Mouse (Mus musculus): Measurements from ENCODE around the gene Adh6a.

Adh6a gene

DNA sequence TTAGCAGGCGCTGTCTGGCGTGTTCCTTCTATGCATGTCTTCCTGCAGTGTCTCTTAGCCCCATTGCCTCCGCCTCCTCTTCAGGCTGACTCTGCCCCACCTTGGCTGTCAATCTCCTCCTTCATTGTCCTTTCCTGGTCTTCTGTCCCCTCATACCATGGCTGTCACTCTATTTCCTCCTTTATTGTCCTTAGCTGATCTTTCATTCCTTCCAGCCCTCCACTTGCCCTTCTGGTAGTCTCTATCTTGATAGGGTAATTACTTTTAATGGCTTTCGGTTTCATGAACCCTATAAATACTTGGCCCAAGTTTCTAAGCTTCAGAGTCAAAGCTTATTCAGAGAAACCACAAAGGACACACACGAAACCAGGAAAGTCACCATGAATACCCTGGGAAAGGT, at the start of gene Adh6a:
TSS of gene Adh6a (plus strand) at position 322 of the 400 bp plus-strand sequence.
- no peak for DNase-seq (ENCODE audit: low read depth, low spot score)

DNA sequence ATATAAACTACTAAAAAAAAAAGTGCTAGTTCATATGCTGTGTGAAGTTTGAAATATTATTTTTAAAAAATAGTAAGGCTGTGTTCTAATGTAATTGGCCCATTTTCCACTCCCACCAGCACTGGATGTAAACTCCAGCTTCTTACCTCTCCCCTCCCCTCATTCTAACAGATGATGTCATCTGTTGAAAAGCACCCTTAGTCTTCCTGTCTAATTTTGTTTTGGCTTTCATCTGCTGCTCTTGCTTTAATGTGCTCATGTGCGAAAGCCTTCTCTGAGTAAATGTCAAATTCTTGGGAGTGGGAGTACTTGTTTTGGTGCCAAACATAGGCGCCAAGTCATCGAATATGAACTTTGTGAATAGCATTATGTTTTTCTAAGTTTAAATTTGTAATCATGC, 48.4 kb upstream of the Adh6a start:
- peak; percentile 42 for DNase-seq (ENCODE audit: low read depth, low spot score)

DNA sequence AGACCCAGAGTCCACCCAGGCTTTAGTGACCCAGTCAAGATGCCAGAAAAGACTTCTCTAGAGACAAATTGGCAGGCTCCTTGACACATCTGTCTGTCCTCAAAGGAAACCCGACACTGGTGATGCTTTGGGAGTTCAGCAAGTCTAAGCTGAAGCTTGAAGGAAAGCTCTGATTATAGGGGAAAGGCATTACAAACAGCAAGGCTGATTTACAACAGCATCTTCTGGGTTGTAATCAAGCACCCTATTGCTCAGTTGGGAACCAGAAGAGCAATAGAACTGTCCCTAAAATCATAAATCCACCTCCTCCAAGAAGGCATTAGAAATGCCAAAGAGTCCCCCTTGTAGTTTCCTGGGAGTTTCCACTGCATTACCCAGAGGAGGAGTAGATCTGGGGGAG, 42.6 kb upstream of the Adh6a start:
- DNase-seq (ENCODE audit: low read depth, low spot score) = no peak

DNA sequence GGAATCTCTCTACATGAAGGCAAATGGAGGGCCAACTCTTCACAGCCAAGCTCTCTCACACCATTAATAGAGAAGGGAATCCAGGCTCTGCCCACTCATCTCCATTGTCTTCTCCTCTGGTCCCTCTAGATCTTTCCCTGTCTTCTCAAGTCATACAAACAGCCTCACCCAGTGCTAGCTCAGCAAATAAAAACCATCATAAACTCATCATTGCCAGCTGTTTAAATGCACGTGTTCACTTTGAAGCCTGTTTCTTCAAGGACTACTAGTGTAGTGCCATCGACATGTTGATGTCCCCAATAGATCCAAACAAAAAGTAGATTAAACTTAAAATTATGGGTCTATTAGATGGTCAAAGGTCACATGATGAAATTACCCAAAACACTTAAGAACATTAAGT, 41.8 kb upstream of the Adh6a start:
- DNase-seq (ENCODE audit: low read depth, low spot score) = no peak

DNA sequence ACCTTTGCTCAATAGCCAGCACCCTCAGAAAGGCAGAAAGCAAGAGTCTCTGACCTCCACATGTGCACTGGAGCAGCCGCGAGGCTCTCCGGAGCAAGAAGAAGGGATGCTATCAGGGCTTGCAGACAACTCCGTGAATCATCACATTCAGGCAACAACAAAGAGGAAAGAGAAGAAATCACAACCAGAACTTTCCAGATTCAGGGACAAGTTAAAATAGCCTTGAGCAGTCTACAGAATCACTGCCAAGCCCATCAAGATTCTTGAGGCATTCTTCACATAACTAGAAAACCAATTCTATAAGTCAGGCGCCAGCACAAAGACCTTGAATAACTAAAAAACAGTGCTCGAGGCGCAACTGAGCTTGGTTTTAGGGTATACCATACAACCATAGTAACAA, 40.0 kb upstream of the Adh6a start:
- DNase-seq (ENCODE audit: low read depth, low spot score) = no peak

DNA sequence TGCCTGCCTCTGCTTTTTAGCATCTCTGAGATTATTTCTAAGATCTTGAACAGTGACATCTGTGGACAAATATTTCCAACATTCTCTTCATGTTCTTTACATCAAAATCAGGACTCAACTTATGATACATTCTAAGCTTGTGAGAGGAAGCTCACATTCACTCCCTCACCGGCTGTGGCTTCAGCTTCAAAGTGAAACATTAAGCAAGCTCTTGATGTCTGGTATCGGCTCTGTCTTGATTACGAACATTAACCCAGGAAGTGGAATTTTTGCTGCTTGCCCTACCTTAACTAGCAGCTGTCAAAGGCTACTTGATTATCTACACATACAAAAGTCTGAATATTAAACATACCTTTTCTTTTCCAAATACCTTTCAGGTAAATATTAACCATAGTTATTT, 38.0 kb upstream of the Adh6a start:
- DNase-seq (ENCODE audit: low read depth, low spot score) = no peak

DNA sequence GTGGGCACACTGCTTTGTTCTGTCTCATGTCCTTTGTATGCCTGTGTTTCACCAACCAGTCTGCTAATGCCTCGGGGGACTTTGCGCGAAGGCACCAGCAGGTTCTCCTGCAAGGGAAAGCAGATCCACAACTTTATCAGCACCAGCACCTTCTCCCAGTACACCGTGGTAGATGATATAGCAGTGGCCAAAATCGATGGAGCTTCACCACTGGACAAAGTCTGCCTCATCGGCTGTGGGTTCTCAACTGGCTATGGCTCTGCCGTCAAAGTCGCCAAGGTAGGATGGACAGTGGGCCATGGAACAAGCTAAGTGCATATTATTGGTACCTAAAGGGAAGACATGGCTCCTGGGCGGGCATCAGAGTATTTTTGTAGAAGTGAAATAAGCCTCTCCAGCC, 30.5 kb upstream of the Adh6a start:
- DNase-seq (ENCODE audit: low read depth, low spot score) = no peak

DNA sequence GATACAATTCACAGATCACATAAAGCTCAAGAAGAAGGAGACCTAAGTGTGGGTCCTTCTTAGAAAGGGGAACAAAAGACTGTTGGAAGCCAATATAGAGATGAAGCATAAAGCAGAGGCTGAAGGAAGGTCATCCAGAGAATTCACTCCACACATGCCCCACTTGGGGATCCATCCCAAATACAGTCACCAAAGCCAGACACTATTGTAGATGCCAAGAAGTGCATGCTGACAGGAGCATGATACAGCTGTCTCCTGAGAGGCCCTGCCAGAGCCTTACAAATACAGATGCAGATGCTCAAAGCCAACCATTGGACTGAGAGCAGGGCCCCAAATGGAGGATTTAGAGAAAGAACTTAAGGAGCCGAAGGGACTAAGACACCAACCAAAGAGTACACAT, 29.3 kb upstream of the Adh6a start:
- no peak for DNase-seq (ENCODE audit: low read depth, low spot score)

DNA sequence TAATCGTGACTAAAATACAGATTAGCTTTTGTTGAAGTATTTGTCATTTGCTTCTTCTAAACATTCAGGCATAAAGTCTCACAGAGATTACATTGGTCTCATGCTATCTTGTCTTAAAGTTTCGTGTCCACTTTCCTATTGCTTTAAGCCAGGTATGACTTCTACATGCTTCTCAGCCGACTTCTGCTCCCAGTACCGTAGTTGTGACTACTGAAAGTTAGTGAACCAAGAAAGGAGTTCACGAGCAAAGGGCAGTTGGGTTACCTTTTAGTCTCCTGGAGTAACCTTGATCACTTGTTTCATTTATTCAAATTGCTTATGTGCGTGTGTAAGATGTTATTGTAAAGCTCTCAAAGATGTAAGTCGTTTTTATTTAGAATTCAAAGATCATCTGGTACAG, 27.1 kb upstream of the Adh6a start:
- no peak for DNase-seq (ENCODE audit: low read depth, low spot score)

DNA sequence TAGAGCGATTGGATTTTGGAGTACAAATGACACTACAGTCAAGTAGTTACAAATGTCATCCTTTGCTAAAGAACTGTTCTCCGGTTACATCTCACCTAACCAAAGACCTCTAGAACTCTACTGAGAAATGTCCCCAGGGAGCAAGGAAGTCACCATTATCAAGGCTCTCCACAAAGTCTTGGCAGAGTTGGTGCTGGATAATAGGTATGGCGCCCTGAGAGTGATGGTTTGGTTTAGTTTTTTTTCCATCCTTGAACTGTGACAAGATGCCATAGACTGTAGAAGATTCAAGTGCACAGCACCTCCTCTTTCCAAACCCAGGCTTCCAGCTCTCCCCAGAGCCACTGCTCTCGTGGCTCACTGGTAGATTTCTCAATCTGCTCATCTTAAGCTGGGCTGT, 25.4 kb upstream of the Adh6a start:
- DNase-seq (ENCODE audit: low read depth, low spot score) = no peak

DNA sequence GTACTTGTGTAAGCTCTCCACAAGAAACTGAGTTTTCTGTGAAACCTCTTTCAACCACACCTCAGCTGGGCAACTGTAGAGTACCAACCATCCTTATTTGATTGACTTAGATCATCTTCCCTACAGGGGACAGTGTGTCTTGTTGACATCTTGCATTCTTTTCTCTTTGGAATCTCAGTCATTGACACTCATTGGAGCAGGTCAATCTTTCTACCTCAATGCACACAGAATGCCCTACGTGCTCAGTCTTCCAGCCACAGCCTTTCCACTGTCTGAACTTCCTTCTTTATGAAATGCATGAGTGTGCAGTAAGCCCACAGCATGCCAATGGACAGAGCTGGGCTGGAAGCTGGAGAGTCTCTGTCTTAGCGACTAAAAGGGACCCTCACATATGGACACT, 22.4 kb upstream of the Adh6a start:
- DNase-seq (ENCODE audit: low read depth, low spot score) = no peak

DNA sequence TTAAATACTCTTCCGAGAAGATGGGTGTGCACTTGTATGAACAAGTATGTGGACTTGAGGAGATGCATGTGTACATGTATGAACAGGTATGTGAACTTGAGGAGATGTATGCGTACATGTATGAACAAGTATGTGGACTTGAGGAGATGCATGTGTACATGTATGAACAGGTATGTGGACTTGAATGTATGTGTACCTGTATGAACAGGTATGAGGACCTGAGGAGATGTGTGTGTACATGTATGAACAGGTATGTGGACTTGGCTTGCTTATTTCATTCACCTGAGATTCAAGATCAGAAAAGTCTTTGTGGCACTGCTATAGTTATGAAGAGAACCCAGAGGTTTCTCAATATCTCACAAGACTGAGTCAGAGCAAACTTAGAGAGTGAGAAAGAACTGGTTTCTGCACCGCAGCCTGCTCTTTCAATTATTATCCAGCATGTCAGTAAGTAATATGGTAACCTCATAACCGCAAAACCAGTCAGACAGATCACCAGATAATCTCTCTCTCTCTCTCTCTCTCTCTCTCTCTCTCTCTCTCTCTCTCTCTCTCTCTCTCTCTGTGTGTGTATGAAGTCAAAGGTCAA, 21.5 kb upstream of the Adh6a start:
- DNase-seq (ENCODE audit: low read depth, low spot score) = no peak

DNA sequence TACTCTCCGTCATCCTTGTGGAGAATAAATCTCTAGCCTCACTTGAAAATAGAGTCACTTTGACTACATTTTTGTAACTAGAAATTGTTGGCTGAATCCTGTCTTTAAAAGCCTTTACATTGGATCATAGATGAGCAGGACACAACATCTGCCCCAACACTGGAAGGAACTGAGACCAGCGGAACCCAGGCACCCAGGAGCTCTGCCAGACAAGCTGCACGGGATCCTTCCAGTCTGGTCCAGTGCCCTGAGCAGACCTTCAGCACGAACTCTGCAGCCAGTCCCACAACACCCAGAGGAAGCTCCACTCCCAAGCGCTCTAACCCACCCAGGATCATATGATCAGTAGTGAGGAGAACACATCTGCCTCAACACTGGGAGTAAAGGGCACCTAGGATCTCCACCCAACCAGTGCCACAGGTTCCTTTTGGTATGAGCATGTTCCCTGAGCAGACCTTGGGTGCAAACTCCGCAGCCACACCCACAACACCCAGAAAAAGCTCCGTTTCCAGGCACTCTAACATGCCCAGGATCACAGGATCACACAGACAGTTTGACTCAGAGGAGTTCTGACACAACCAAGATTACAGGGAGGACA, 19.7 kb upstream of the Adh6a start:
- no peak for DNase-seq (ENCODE audit: low read depth, low spot score)

DNA sequence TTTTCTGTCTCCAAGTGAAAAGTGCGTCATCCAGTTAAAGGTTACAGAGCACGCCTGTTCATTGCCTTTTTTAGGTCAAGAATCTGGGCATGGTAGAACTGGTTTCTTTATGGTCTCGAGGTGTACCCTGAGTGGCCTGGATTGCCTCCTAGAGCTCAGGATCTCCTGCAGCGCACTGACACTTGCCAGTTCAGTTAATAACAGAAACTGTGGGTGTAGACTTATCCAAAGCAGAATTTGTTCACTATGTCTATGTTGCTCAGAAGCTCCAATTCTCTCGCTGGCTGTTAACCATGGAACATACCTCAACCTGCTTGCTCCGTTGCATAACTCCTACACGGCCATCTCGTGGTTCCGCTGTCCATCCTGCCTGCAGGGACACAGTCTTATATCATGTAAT, 13.0 kb upstream of the Adh6a start:
- no peak for DNase-seq (ENCODE audit: low read depth, low spot score)

DNA sequence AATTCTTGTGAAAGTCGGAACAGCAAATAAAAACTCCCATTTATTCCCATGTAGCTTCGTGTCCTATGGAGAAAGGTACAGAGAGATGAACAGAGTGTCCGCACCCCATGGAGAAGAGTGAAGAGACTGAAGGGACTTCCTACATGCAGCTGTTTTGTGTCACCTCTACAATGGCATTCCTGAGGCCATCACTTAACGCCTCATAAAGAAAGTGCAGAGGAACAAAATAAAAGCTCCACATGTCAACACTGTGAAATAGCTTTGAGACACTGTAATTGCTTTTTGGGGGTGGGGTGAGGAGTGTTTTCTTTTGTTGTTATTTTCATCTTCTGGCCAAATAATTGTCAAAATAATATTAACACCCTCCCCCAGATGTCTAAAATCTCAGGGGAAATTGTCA, 10.4 kb upstream of the Adh6a start:
- DNase-seq (ENCODE audit: low read depth, low spot score) = no peak

DNA sequence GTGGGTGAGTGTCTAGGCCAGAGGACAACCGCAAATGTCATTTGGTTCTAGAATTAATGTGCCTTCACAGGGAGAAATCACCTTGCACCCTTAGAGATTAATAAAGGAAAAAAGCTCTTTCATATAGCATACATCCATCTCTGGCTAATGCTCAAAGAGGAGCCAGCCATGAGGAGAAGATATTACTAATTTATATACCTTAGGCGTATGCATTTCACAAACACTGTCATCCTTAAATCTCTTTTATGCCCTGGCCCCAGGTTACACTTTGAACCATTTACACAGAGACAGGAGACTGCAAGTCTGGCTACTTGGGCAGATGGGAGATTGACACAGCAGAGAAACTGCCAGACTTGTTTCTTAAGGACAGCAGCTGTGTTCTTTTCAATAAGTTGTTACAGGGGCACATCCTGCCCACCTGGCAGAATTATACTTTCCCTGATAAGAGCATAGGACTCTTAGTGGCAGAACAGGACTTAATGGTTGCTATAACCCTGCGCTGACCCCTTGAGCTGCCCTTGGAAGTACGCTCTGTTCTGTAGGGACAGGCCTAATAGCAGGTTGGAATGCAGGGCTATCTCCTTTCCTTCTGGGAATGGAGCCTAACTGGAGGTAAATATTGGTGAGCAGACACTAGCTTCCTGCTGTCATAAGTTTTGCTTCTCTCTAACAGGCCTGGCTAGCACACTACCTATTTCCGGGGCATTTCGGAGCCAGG, 9.2 kb upstream of the Adh6a start:
- no peak for DNase-seq (ENCODE audit: low read depth, low spot score)

DNA sequence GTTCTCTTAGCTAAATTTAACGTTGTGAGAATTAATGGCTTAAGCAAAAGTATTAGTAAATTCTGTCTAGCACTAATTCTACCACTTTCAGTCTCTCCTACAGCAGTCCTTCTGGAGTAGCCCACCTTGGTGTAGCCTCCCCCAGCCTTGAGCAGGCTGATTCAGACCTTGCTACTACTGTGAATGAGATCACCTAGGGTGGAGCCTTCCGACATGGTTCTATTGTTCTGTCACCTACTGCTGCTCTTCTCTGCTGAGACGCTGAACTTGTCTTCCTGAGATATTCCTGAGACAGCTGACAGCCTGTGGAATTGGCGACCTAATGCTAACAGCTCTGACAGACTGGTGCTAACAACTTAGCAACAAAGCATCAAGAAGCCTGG, 8.6 kb upstream of the Adh6a start:
- DNase-seq (ENCODE audit: low read depth, low spot score) = no peak

DNA sequence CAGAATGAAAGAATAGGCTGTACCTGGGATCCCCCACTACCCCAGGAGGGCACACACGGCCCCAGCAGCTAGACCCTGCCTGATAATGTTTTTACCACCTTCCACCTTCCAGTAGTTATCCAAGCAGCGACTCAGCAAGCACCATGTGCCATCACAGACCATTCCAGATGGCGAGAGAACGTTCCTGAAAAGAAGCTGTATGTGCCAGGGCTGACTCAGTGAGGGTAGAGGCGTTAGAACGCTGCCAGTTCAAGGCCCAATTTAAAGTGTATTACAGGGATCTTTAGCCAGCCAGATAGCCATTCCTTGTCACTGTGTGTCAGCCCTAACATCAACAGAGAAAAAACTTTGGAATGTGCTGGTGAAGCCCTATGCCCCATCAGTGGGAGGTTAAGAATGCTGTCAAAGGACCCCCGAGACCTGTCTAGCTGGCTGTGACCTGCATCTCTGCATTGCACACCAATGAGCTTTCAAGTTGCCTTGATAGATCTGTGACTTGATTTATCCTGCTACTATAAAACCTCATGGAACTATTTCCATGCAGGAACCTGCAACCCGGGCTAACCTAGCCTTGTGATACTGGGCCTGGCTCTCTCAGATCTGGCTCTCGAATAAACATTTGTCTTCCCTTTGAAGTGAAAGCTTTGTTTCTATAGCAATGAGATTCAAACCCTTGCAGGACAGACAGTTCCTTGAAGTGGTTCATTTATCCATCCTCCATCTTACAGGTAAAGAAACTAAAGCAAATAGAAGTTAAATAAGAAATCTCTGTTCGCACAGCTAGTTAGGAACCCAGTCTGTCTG, 7.4 kb upstream of the Adh6a start:
- DNase-seq (ENCODE audit: low read depth, low spot score) = peak; percentile 4

DNA sequence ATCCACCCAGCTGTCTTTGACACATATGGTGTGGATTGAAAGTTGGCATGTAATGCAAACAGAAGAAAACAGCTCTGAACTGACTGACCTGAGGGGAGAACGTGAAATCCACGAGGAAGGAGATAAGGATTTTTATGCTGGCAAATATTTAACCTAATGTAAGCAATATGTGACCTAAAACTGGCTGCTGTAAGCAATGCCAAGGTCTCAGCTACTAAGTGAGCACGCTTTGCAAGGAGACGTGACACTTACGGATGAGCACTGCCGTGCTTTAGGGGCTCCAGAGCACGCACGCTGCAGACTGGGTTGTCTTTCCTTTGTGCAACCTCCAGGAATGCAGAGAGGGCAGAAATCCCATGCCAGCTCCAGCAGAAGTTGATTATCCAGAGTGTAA, 6.8 kb upstream of the Adh6a start:
- DNase-seq (ENCODE audit: low read depth, low spot score) = no peak

DNA sequence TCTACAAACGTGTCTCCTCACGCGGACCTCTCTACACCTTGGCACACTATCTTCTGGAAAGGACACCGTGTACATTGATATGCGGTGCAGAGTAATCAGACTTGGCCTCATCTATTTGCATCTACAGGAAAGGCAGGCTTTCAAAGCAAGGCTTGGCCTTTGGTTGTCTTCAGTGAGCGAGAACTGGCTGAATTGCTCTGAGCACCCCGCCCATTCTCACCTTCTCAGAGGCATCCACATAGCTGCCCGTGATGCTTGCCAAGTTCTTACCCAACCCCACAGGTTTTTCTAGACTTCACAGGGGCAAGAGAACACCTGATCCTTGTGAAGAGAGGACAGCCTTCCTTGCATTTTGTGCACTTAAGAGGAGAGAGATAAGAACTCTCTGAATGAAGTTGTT, 3.2 kb upstream of the Adh6a start:
- no peak for DNase-seq (ENCODE audit: low read depth, low spot score)

DNA sequence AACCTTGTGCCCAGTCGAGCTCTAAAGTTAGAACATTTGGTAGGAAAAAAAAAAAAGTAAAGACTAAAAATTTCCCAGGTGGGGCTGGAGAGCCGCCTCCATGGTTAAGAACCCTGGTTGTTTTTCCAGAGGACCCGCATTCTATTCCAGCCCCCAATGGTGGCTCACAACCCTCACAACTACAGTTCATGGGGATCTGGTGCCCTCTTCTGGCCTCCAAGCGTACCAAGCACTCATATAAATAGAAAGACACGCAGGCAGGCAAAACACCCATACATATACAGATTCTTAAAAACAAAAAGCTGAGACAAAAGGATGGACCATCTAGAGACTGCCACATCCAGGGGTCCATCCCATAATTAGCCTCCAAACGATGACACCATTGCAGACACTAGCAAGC, 2.1 kb upstream of the Adh6a start:
- DNase-seq (ENCODE audit: low read depth, low spot score) = no peak

DNA sequence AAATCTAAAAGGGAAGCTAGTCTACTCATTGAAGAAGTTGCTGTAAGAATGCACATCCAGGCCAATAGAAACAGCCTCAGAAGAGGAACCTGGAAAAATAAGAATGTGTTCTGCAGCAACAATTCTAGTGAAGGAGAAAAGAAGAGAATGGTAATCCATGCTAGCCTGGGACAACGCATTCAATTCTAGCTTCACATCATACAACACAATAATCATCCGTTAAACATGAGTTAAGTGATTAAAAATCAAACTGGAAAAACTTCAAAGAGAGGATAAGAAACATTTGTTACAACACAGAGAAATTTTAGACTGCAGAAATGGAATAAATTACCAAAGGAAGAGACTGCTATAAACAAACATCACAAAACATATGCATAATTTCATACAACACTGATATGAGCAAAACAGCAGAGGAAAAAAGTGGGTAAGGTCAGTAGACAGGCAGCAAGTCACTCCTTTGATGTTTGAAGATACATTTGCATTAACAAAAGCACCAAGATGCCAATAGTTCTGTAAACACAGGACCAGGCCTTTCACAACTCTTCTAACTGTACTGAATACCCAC, 3.9 kb downstream of the Adh6a start:
- DNase-seq (ENCODE audit: low read depth, low spot score) = no peak
